Comparison of ENCODE assay signal across 23 mouse cellular contexts in the genomic region with DNA sequence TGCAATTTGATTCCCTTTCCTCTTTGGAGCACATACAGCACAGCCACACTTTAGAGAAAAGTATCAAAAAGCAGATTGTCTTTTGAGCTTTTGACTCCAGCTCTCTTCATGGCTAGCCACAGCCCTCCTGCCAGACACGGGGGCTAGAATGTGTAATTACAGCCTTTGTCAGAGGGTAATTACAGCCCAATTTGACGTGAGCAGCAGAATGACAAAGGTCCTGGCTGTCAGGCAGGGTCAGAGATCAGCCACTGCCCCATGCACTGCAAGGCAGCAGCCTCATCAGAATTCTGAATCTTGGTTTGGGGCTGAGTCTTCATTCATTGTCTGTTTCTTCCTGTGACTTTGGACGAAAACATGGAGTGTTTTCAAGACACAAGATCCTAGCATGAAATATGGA.
DNase-seq lines count a peak whose midpoint lies in the region; ATAC-seq lines count a peak whose summit lies in the region.
"Had no signal": no experiment of that assay in that cellular context is flagged by ENCODE, and none has a peak within 500 bp of the region (broad histone marks: within the 10 kb centered on the region; RNA-seq: fewer than 3 reads in every experiment).

No protein-coding gene starts in this region.

- H3K36me3 ChIP-seq in hindbrain, embryonic 11.5 days (ENCODE audit: control insufficient read depth, insufficient read depth, low read length): no peaks in the 10 kb centered on the region
- H3K36me3 ChIP-seq in hindbrain, embryonic 14.5 days (replicated peaks; ENCODE audit: control insufficient read depth, insufficient read depth): no peaks in the 10 kb centered on the region
- H3K36me3 ChIP-seq in midbrain, embryonic 11.5 days (ENCODE audit: control insufficient read depth, insufficient read depth, low read length): no peaks in the 10 kb centered on the region
- H3K36me3 ChIP-seq in midbrain, embryonic 14.5 days (ENCODE audit: control insufficient read depth, insufficient read depth, low read length): no peaks in the 10 kb centered on the region
- H3K36me3 ChIP-seq in hindbrain, embryonic 16.5 days (ENCODE audit: control insufficient read depth, insufficient read depth, low read length): no peaks in the 10 kb centered on the region
- H3K36me3 ChIP-seq: embryonic facial prominence, embryonic 15.5 days; heart, embryonic 10.5 days; intestine, embryonic 15.5 days; liver, embryonic 13.5 days had no signal

- H3K27me3 ChIP-seq in hindbrain, embryonic 11.5 days (ENCODE audit: control insufficient read depth, insufficient read depth, low read length): no peaks in the 10 kb centered on the region
- no peaks in the 10 kb centered on the region for H3K27me3 ChIP-seq in hindbrain, embryonic 14.5 days (ENCODE audit: control insufficient read depth, insufficient read depth, low read length)
- no peaks in the 10 kb centered on the region for H3K27me3 ChIP-seq in midbrain, embryonic 11.5 days (ENCODE audit: control insufficient read depth, insufficient read depth, low read length)
- H3K27me3 ChIP-seq in midbrain, embryonic 14.5 days (ENCODE audit: control insufficient read depth, insufficient read depth, low read length): no peaks in the 10 kb centered on the region
- H3K27me3 ChIP-seq in hindbrain, embryonic 16.5 days (replicated peaks; ENCODE audit: control insufficient read depth, insufficient read depth, low read length): no peaks in the 10 kb centered on the region
- H3K27me3 ChIP-seq: embryonic facial prominence, embryonic 15.5 days; intestine, embryonic 15.5 days; liver, embryonic 13.5 days had no signal

- H3K9me3 ChIP-seq in hindbrain, embryonic 11.5 days (ENCODE audit: control insufficient read depth, low read length): no peaks in the 10 kb centered on the region
- no peaks in the 10 kb centered on the region for H3K9me3 ChIP-seq in hindbrain, embryonic 14.5 days (ENCODE audit: control insufficient read depth, low read length)
- no peaks in the 10 kb centered on the region for H3K9me3 ChIP-seq in midbrain, embryonic 11.5 days (ENCODE audit: control insufficient read depth, low read length)
- H3K9me3 ChIP-seq in midbrain, embryonic 14.5 days (ENCODE audit: control insufficient read depth, low read length): no peaks in the 10 kb centered on the region
- H3K9me3 ChIP-seq in hindbrain, embryonic 16.5 days (ENCODE audit: control insufficient read depth, low read length): no peaks in the 10 kb centered on the region
- H3K9me3 ChIP-seq: embryonic facial prominence, embryonic 15.5 days; heart, embryonic 10.5 days; intestine, embryonic 15.5 days; liver, embryonic 13.5 days had no signal

- H3K4me2 ChIP-seq in hindbrain, embryonic 11.5 days (replicated peaks; ENCODE audit: low read depth, low read length): no peak overlapping the region
- no peak overlapping the region for H3K4me2 ChIP-seq in hindbrain, embryonic 14.5 days (replicated peaks)
- H3K4me2 ChIP-seq in midbrain, embryonic 11.5 days: no peak overlapping the region
- H3K4me2 ChIP-seq in midbrain, embryonic 14.5 days (ENCODE audit: low read length): no peak overlapping the region
- no peak overlapping the region for H3K4me2 ChIP-seq in hindbrain, embryonic 16.5 days (ENCODE audit: low read length)
- H3K4me2 ChIP-seq: embryonic facial prominence, embryonic 15.5 days; intestine, embryonic 15.5 days; liver, embryonic 13.5 days had no signal

- peak; percentile 86 for ATAC-seq in hindbrain, embryonic 11.5 days (ENCODE audit: low FRiP score)
- ATAC-seq in hindbrain, embryonic 14.5 days (ENCODE audit: low FRiP score): no peak
- ATAC-seq in midbrain, embryonic 11.5 days (ENCODE audit: low FRiP score): peak; percentile 81
- ATAC-seq in midbrain, embryonic 14.5 days (ENCODE audit: low FRiP score, low TSS enrichment): no peak
- 0 out of 2 replicates have a peak, but pooled peaks have one; percentile 14 for ATAC-seq in hindbrain, embryonic 16.5 days
- ATAC-seq: CD4-positive, CD25-positive, alpha-beta regulatory T cell, adult 4 months; forebrain, embryonic 16.5 days; intestine, embryonic 15.5 days had no signal

- no peak overlapping the region for H3K9ac ChIP-seq in hindbrain, embryonic 11.5 days (ENCODE audit: low read depth, low read length)
- H3K9ac ChIP-seq in hindbrain, embryonic 14.5 days: no peak overlapping the region
- H3K9ac ChIP-seq in midbrain, embryonic 11.5 days (ENCODE audit: low read length): no peak overlapping the region
- no peak overlapping the region for H3K9ac ChIP-seq in midbrain, embryonic 14.5 days (replicated peaks; ENCODE audit: low read length)
- no peak overlapping the region for H3K9ac ChIP-seq in hindbrain, embryonic 16.5 days (ENCODE audit: low read depth, low read length)
- H3K9ac ChIP-seq: embryonic facial prominence, embryonic 15.5 days; intestine, embryonic 15.5 days; liver, embryonic 13.5 days had no signal

- no peak overlapping the region for H3K4me3 ChIP-seq in hindbrain, embryonic 11.5 days (ENCODE audit: low read depth, low read length)
- no peak overlapping the region for H3K4me3 ChIP-seq in hindbrain, embryonic 14.5 days (replicated peaks; ENCODE audit: low read length)
- no peak overlapping the region for H3K4me3 ChIP-seq in midbrain, embryonic 11.5 days (ENCODE audit: low read depth, low read length)
- H3K4me3 ChIP-seq in midbrain, embryonic 14.5 days (replicated peaks; ENCODE audit: low read depth, low read length): no peak overlapping the region
- H3K4me3 ChIP-seq in hindbrain, embryonic 16.5 days (ENCODE audit: low read length): no peak overlapping the region
- H3K4me3 ChIP-seq: embryonic facial prominence, embryonic 15.5 days; heart, embryonic 10.5 days; intestine, embryonic 15.5 days; left cerebral cortex, adult 2 months; liver, embryonic 13.5 days had no signal

- peak overlapping the region; percentile 33; the same call in 1 of the 2 replicates for H3K27ac ChIP-seq in hindbrain, embryonic 11.5 days (ENCODE audit: low read depth, low read length)
- no peak overlapping the region for H3K27ac ChIP-seq in hindbrain, embryonic 14.5 days
- H3K27ac ChIP-seq in midbrain, embryonic 11.5 days (ENCODE audit: low read depth, low read length): no peak overlapping the region; the same call in 1 of the 2 replicates
- no peak overlapping the region for H3K27ac ChIP-seq in midbrain, embryonic 14.5 days (replicated peaks; ENCODE audit: low read depth, low read length)
- H3K27ac ChIP-seq in hindbrain, embryonic 16.5 days (ENCODE audit: low read depth, low read length): no peak overlapping the region
- H3K27ac ChIP-seq: embryonic facial prominence, embryonic 15.5 days; heart, embryonic 10.5 days; intestine, embryonic 15.5 days; kidney, postnatal 0 days; left cerebral cortex, adult 2 months; liver, embryonic 13.5 days had no signal

- 6% methylated on average over 3 of the region's 3 CpGs for WGBS in hindbrain, embryonic 11.5 days
- WGBS in hindbrain, embryonic 14.5 days: 3% methylated on average over 3 of the region's 3 CpGs
- WGBS in midbrain, embryonic 11.5 days: 4% methylated on average over 3 of the region's 3 CpGs
- WGBS in midbrain, embryonic 14.5 days: under 1% methylated on average over 3 of the region's 3 CpGs
- WGBS in hindbrain, embryonic 16.5 days: 7% methylated on average over 3 of the region's 3 CpGs

- peaks cover 2% of the 10 kb centered on the region; the same call in 1 of the 2 replicates for H3K4me1 ChIP-seq in hindbrain, embryonic 11.5 days (replicated peaks; ENCODE audit: control insufficient read depth, insufficient read depth, low read length)
- no peaks in the 10 kb centered on the region for H3K4me1 ChIP-seq in hindbrain, embryonic 14.5 days (replicated peaks; ENCODE audit: control insufficient read depth, insufficient read depth, low read length)
- peaks cover 3% of the 10 kb centered on the region for H3K4me1 ChIP-seq in midbrain, embryonic 11.5 days (ENCODE audit: control insufficient read depth, insufficient read depth, low read length)
- H3K4me1 ChIP-seq in midbrain, embryonic 14.5 days (ENCODE audit: control insufficient read depth, insufficient read depth, low read length): no peaks in the 10 kb centered on the region
- H3K4me1 ChIP-seq in hindbrain, embryonic 16.5 days (ENCODE audit: control insufficient read depth, insufficient read depth, low read depth, low read length): no peaks in the 10 kb centered on the region
- H3K4me1 ChIP-seq: embryonic facial prominence, embryonic 15.5 days; heart, embryonic 10.5 days; intestine, embryonic 15.5 days; liver, embryonic 13.5 days had no signal

- DNase-seq in hindbrain, embryonic 11.5 days (ENCODE audit: low spot score): peak; percentile 59
- no peak for DNase-seq in hindbrain, embryonic 14.5 days (ENCODE audit: low spot score)
- no peak for DNase-seq in midbrain, embryonic 11.5 days (ENCODE audit: low spot score, missing footprints)
- no peak for DNase-seq in midbrain, embryonic 14.5 days
- peak; percentile 90 for DNase-seq in embryo, embryonic 10 days (ENCODE audit: low spot score)
- DNase-seq in spleen, postnatal 14 days (ENCODE audit: low spot score in 2 of 2): no peak
- DNase-seq in adrenal gland, postnatal 10 days: no peak
- DNase-seq: cerebellum, adult 9-10 months; gastrocnemius, postnatal 10 days; liver, embryonic 13.5 days; lung, adult 2 months; lung, postnatal 14 days; right cerebral cortex, postnatal 4 days; thymus, adult 18-20 months; thymus, postnatal 36 days had no signal

Comparison
In these comparisons a context has a peak if more than half of its experiments do, and no peak if none do; other contexts are left out.
1. ATAC-seq: peak in hindbrain, embryonic 11.5 days (single experiment), midbrain, embryonic 11.5 days (single experiment) and hindbrain, embryonic 16.5 days (single experiment); none in hindbrain, embryonic 14.5 days (single experiment) and midbrain, embryonic 14.5 days (single experiment).
2. DNase-seq: peak in hindbrain, embryonic 11.5 days (single experiment) and embryo, embryonic 10 days (single experiment); none in hindbrain, embryonic 14.5 days (single experiment), midbrain, embryonic 11.5 days (single experiment), midbrain, embryonic 14.5 days (single experiment), spleen, postnatal 14 days (0 of 2) and adrenal gland, postnatal 10 days (single experiment).